19 mouse cellular contexts compared by ENCODE assay signal in the genomic region with DNA sequence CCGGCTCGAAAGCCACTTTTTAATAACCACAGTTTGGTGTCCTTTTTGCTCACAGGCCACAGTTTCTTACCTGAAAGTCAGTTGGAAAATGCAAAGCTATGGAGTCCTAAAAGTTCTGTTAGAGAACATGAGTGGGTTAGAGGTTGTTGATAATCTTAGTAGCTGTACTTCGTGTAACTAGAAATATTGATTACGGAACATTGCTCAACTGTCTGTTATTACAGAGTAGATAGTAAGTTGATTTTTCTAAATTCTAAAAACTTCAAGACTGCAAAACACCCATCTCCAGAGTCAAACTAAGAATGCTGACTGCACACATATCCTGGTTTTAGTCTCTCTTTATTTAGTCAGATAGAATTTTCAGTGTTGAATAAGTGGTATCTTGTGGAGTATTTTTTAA.
A peak's percentile ranks its signal among the peaks of the same experiment; 100 is the strongest.
DNase-seq lines count a peak whose midpoint lies in the region; ATAC-seq and TF ChIP-seq lines count a peak whose summit lies in the region.
"Had no signal": no experiment of that assay in that cellular context is flagged by ENCODE, and none has a peak within 500 bp of the region (broad histone marks: within the 10 kb centered on the region; RNA-seq: fewer than 3 reads in every experiment).

No protein-coding gene starts in this region.

- H3K4me2 ChIP-seq in liver, embryonic 11.5 days, result no peak overlapping the region
- H3K4me2 ChIP-seq in midbrain, embryonic 11.5 days, result no peak overlapping the region
- no peak overlapping the region for H3K4me2 ChIP-seq in midbrain, embryonic 15.5 days

- H3K4me3 ChIP-seq in liver, adult 2 months (ENCODE audit: insufficient read depth, low read depth, low read length), result no peak overlapping the region
- H3K4me3 ChIP-seq in liver, embryonic 11.5 days (ENCODE audit: low read depth, low read length), result no peak overlapping the region
- no peak overlapping the region for H3K4me3 ChIP-seq in midbrain, embryonic 11.5 days (ENCODE audit: low read depth, low read length)
- H3K4me3 ChIP-seq in midbrain, embryonic 15.5 days, result no peak overlapping the region

- H3K9ac ChIP-seq in liver, adult 2 months (ENCODE audit: low read depth, low read length), result no peak overlapping the region
- H3K9ac ChIP-seq in liver, embryonic 11.5 days (ENCODE audit: low read depth, low read length), result no peak overlapping the region
- no peak overlapping the region for H3K9ac ChIP-seq in midbrain, embryonic 11.5 days (ENCODE audit: low read length)
- no peak overlapping the region for H3K9ac ChIP-seq in midbrain, embryonic 15.5 days

- no peaks in the 10 kb centered on the region for H3K79me2 ChIP-seq in liver, adult 2 months (ENCODE audit: control insufficient read depth, insufficient read depth, low read length)

- H3K9me3 ChIP-seq in liver, embryonic 11.5 days (ENCODE audit: control insufficient read depth, low read length), result no peaks in the 10 kb centered on the region
- no peaks in the 10 kb centered on the region for H3K9me3 ChIP-seq in midbrain, embryonic 11.5 days (ENCODE audit: control insufficient read depth, low read length)
- no peaks in the 10 kb centered on the region for H3K9me3 ChIP-seq in midbrain, embryonic 15.5 days

- WGBS in liver, adult 2 months, result 64% methylated on average over 4 of the region's 4 CpGs
- WGBS in liver, embryonic 11.5 days, result 94% methylated on average over 4 of the region's 4 CpGs
- whole genome bisulfite sequencing in midbrain, embryonic 11.5 days, result 92% methylated on average over 4 of the region's 4 CpGs
- WGBS in midbrain, embryonic 15.5 days, result 94% methylated on average over 4 of the region's 4 CpGs

- no peak for ATAC-seq in liver, embryonic 11.5 days (replicated peaks; ENCODE audit: low FRiP score)
- no peak for ATAC-seq in midbrain, embryonic 11.5 days (ENCODE audit: low FRiP score)
- ATAC-seq in midbrain, embryonic 15.5 days (replicated peaks), result no peak
- ATAC-seq: activated CD4-positive, CD25-positive, alpha-beta regulatory T cell, adult 4 months; CD4-positive, CD25-positive, alpha-beta regulatory T cell, adult 4 months; Patski had no signal

- no peak for TF ChIP-seq POLR2A in liver, adult 2 months (IDR thresholded peaks at IDR 0.05; ENCODE audit: extremely low read depth, insufficient read depth, low read length)

- H3K27ac ChIP-seq in liver, adult 2 months (replicated peaks; ENCODE audit: insufficient read depth, low read depth, low read length), result no peak overlapping the region
- H3K27ac ChIP-seq in liver, embryonic 11.5 days (ENCODE audit: low read depth, low read length), result no peak overlapping the region
- H3K27ac ChIP-seq in midbrain, embryonic 11.5 days (ENCODE audit: low read depth, low read length), result no peak overlapping the region
- H3K27ac ChIP-seq in midbrain, embryonic 15.5 days, result no peak overlapping the region

- DNase-seq in liver, adult 2 months (ENCODE audit: extremely low read depth, low read depth, low spot score), result peak; percentile 60
- DNase-seq in liver, embryonic 11.5 days (ENCODE audit: low spot score), result no peak
- DNase-seq in midbrain, embryonic 11.5 days (ENCODE audit: low spot score, missing footprints), result peak; percentile 56
- DNase-seq: adrenal gland, adult 2 months; adrenal gland, adult 8-10 months; adrenal gland, postnatal 10 days; adrenal gland, postnatal 14 days; adrenal gland, postnatal 25 days; adrenal gland, postnatal 36 days; B cell, adult 2 months; cerebellum, adult 11 months; cerebellum, adult 11-12 months; cerebellum, adult 18-20 months had no signal

- no peaks in the 10 kb centered on the region for H3K4me1 ChIP-seq in liver, adult 2 months (ENCODE audit: control insufficient read depth, insufficient read depth, low read length)
- no peaks in the 10 kb centered on the region for H3K4me1 ChIP-seq in liver, embryonic 11.5 days (replicated peaks; ENCODE audit: control insufficient read depth, insufficient read depth, low read length)
- H3K4me1 ChIP-seq in midbrain, embryonic 11.5 days (ENCODE audit: control insufficient read depth, insufficient read depth, low read length), result no peaks in the 10 kb centered on the region
- no peaks in the 10 kb centered on the region for H3K4me1 ChIP-seq in midbrain, embryonic 15.5 days

- no peak for TF ChIP-seq CTCF in liver, adult 2 months (IDR thresholded peaks at IDR 0.05; ENCODE audit: low read depth, low read length)

- no peaks in the 10 kb centered on the region for H3K36me3 ChIP-seq in liver, adult 2 months (ENCODE audit: control insufficient read depth, insufficient read depth, low read length)
- no peaks in the 10 kb centered on the region for H3K36me3 ChIP-seq in liver, embryonic 11.5 days (ENCODE audit: control insufficient read depth, insufficient read depth, low read length)
- H3K36me3 ChIP-seq in midbrain, embryonic 11.5 days (ENCODE audit: control insufficient read depth, insufficient read depth, low read length), result no peaks in the 10 kb centered on the region
- no peaks in the 10 kb centered on the region for H3K36me3 ChIP-seq in midbrain, embryonic 15.5 days (replicated peaks)
- H3K36me3 ChIP-seq: G1E had no signal

- no peaks in the 10 kb centered on the region for H3K27me3 ChIP-seq in liver, adult 2 months (ENCODE audit: control insufficient read depth, insufficient read depth, low read length)
- H3K27me3 ChIP-seq in liver, embryonic 11.5 days (replicated peaks; ENCODE audit: control insufficient read depth, insufficient read depth, low read length), result no peaks in the 10 kb centered on the region
- no peaks in the 10 kb centered on the region for H3K27me3 ChIP-seq in midbrain, embryonic 11.5 days (ENCODE audit: control insufficient read depth, insufficient read depth, low read length)
- no peaks in the 10 kb centered on the region for H3K27me3 ChIP-seq in midbrain, embryonic 15.5 days (replicated peaks)
- H3K27me3 ChIP-seq: CH12.LX, Patski had no signal
